Mouse (Mus musculus) thymus, adult 2 months (tissue): Measurements from ENCODE around the gene Adat3. TPM values are rescaled to one million over a fixed set of nuclear protein-coding genes. Genes with fewer than 3 reads are reported as not detected.

Experiments used
- DNase-seq: peaks from one replicate; pipeline ENCODE4 v3.0.0; 2021
- H3K27ac ChIP-seq: fragments of 200-500 bp; 2 replicates; pipeline ENCODE4 v1.5.1; 2012; ENCODE audit warnings: low read length, control low read depth; ENCODE audit not compliant: control insufficient read depth, insufficient read depth
- H3K27me3 ChIP-seq: fragments of 200-500 bp; 2 replicates; pipeline ENCODE4 v1.6.1; 2012; ENCODE audit warnings: mild to moderate bottlenecking, low read length, moderate library complexity, mixed read lengths; ENCODE audit not compliant: control insufficient read depth, insufficient read depth
- H3K36me3 ChIP-seq: fragments of 200-500 bp; 2 replicates; pipeline ENCODE4 v1.6.1; 2012; ENCODE audit warnings: mild to moderate bottlenecking, low read length, moderate library complexity; ENCODE audit not compliant: control insufficient read depth, insufficient read depth
- H3K4me1 ChIP-seq: fragments of 200-500 bp; replicated peaks from 2 replicates; pipeline ENCODE4 v1.6.1; 2012; ENCODE audit warnings: low read length; ENCODE audit not compliant: control insufficient read depth, insufficient read depth
- H3K4me3 ChIP-seq: fragments of 200-500 bp; 2 replicates; pipeline ENCODE4 v1.5.1; 2012; ENCODE audit warnings: mild to moderate bottlenecking, low read length, control low read depth, moderate library complexity; ENCODE audit not compliant: control insufficient read depth, insufficient read depth
- CTCF ChIP-seq: fragments of 200-500 bp; IDR thresholded peaks from 2 replicates; pipeline ENCODE4 v1.5.1; 2012; ENCODE audit warnings: mild to moderate bottlenecking, control low read depth, low read length, moderate library complexity, borderline replicate concordance; ENCODE audit not compliant: control insufficient read depth, poor library complexity, insufficient read depth; ENCODE audit errors: extremely low read depth
- POLR2A ChIP-seq: fragments of 200-500 bp; IDR thresholded peaks from 2 replicates; pipeline ENCODE4 v1.6.1; 2012; ENCODE audit warnings: mild to moderate bottlenecking, low read length, control low read depth, moderate library complexity; ENCODE audit not compliant: control insufficient read depth, poor library complexity, insufficient read depth; ENCODE audit errors: extremely low read depth
- WGBS: fragments of 180-500 bp; shearing (Covaris S2); methylation state at CpG from one replicate; pipeline ENCODE4 v1.1.7; 2018; 5-methylcytosine and 5-hydroxymethylcytosine counted together
- polyA plus RNA-seq: library from polyadenylated mRNA; depleted of rRNA; stranded (reverse); fragments of >200 nt; gene quantifications from 2 replicates; pipeline ENCODE4 v1.2.3, GENCODE M21; 2012

Gene Adat3
- polyA plus RNA-seq, 1 experiment = 42.9 TPM

DNA sequence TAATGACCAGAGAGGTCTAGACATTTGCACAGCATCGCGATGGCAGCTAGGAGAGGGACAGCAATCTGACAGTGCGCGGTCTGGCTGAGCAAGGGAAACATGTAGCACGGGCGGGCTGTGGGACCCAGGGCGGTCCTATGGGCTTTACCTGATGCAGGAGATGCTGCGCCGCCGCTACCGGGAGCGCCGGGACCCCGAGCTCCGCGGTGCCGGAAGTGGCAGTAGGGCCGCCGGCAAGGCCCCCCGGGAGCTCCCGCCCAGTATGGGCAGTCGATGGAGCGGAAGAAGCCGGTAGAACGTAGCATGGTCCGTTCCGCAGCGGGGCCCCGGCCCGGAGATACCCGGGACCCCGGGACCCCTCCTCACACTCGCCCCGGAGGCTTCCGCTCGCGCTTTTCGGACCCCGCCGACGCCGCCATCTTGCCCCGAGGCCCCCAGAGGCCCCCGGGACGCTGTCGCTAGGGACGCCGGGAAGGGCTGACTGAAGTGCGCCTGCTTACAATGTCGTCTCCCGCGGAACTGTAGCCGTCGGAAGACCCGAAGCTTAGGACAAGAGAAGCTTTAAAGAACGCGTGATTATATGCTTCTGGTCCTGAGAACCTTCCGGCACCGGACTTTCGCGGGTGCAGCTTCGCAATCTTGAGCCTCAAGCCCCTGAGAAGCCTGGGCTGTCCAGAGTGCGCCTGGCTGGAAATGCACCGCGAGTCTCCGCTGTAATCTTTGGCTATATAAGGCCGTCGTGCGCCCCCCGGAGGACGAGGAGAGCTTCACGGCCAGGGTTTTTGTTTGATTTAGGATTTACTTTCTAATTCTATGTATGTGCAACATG is 41.4 kb upstream of the Adat3 start, which contains the start of gene Rexo1:
Gene Rexo1 (minus strand): TSS at position 445 of the 829 bp plus-strand sequence.
- WGBS = under 1% methylated on average over 72 of the region's 72 CpGs
- peak; percentile 95 for DNase-seq

DNA sequence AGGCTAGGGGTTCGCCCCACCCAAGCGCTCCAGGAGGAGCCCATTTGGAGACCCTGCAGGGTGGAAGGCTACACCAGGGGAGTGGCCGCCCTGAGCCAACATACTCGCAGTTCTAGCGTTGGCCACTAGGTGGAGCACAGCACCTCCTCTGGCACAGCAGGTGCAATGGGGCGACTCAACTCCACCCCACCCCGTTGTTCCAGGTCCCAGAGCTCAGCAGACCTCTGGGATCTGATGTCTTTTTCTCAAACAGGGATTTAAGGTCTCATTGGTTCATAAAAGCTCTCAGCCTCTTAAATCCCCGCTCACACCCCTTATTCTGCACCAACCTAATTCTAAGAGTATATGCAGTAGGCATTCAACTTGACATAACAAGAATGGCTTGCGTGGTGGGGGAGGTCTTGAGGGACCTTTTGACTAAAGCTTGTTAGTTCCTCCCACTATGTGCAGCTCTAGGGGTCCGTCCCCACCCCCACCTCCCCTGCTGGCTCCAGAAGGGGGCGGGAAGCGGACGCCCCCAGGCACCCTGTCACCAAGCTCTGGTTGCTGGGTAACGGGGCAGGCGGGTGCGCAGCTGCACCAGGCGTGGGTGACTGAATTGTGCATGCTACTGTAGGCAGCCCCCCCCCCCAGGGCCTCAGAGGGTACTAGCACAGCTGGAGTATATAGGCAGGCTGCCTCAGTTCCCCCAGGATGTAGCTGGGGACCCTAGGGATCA is 36.1 kb upstream of the Adat3 start:
- TF ChIP-seq CTCF (peak; percentile 94; the same call in 1 of the 2 replicates), POLR2A (no peak)
- DNase-seq = peak; percentile 93
- Histone ChIP-seq H3K27ac (peak overlapping the region; percentile 19), H3K27me3 (no peaks in the 10 kb centered on the region), H3K4me1 (peaks cover 46% of the 10 kb centered on the region), H3K36me3 (no peaks in the 10 kb centered on the region; the same call in 1 of the 2 replicates), H3K4me3 (no peak overlapping the region)
- 20% methylated on average over 17 of the region's 17 CpGs for WGBS

More for the DNA sequence above, 41.4 kb upstream of the Adat3 start, which contains the start of gene Rexo1:
- H3K4me1 ChIP-seq = peaks cover 45% of the 10 kb centered on the region
- TF ChIP-seq POLR2A (peak; percentile 69), CTCF (peak; percentile 65; the same call in 1 of the 2 replicates)
- H3K36me3 ChIP-seq = no peaks in the 10 kb centered on the region
- H3K27me3 ChIP-seq = no peaks in the 10 kb centered on the region
- H3K27ac ChIP-seq = peak within 1 kb of the TSS; percentile 41; the same call in 1 of the 2 replicates
- H3K4me3 ChIP-seq = peak within 1 kb of the TSS; percentile 65

DNA sequence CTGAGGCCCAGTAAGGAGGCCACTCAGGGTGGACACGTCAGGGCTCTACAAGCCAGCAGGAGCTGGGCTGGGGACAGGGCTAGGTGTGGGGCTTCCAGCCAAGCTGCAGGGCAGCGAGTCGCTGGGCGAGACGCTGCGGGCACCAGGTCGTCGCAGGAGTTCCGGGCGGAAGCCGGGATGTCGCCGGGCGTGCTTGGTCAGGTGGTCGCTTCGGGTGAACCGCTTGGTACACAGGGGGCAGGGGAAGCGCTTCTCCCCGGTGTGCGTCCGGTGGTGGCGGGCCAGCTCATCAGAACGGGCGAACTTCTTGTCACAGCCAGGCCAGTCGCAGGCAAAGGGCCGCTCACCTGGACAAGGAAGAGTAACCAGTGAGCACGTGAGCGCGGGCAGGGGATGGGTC is 33.8 kb upstream of the Adat3 start:
- no peaks in the 10 kb centered on the region; the same call in 1 of the 2 replicates for H3K36me3 ChIP-seq
- no peak overlapping the region for H3K4me3 ChIP-seq
- H3K27ac ChIP-seq = no peak overlapping the region
- DNase-seq = no peak
- no peak for TF ChIP-seq POLR2A
- TF ChIP-seq CTCF = no peak
- no peaks in the 10 kb centered on the region for H3K27me3 ChIP-seq
- H3K4me1 ChIP-seq = peaks cover 54% of the 10 kb centered on the region
- WGBS = 98% methylated on average over 29 of the region's 29 CpGs

- Histone ChIP-seq H3K27ac (no peak overlapping the region), H3K36me3 (no peaks in the 10 kb centered on the region; the same call in 1 of the 2 replicates), H3K27me3 (no peaks in the 10 kb centered on the region), H3K4me1 (peaks cover 54% of the 10 kb centered on the region), H3K4me3 (no peak overlapping the region)
- TF ChIP-seq POLR2A = no peak
- TF ChIP-seq CTCF = no peak
- WGBS = 18% methylated on average over 10 of the region's 10 CpGs
- peak; percentile 44 for DNase-seq
Measured at GRCm38 (mm10) chr10:80569664-80570066, 33.0 kb upstream of the Adat3 start.

DNA sequence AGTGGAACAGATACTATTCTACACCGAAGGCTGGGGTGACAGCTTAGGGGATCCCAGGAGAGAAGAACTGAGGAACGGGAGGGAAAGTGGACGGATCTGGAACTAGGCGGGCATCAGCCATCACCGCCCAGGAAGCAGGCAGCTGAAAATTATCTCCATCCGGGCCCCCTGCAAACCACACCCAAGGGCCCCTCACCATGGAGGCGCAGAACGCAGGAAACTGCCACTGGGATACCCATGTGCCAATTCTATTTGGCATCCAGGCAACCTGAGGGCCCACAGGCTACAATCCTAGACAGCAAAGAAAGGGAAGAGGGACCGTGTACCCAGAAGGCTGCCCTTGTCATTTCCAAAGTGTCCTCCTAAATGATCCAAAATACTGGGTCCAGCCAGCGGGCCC is 32.3 kb upstream of the Adat3 start:
- H3K4me3 ChIP-seq = no peak overlapping the region
- peaks cover 58% of the 10 kb centered on the region for H3K4me1 ChIP-seq
- WGBS = 75% methylated on average over 10 of the region's 10 CpGs
- DNase-seq = no peak
- no peak for TF ChIP-seq POLR2A
- TF ChIP-seq CTCF = no peak
- H3K27me3 ChIP-seq = no peaks in the 10 kb centered on the region
- no peaks in the 10 kb centered on the region; the same call in 1 of the 2 replicates for H3K36me3 ChIP-seq
- H3K27ac ChIP-seq = no peak overlapping the region
